Mouse (Mus musculus) G1E (cell line): Measurements from ENCODE around the gene Kctd3. TPM values are rescaled to one million over a fixed set of nuclear protein-coding genes. Genes with fewer than 3 reads are reported as not detected.

Source experiments
- ATAC-seq: 2 replicates; pipeline ENCODE4 v1.8.0; 2016; ENCODE audit warnings: mild to moderate bottlenecking; ENCODE audit not compliant: insufficient number of reproducible peaks, poor library complexity, low FRiP score, severe bottlenecking; ENCODE audit errors: extremely low read depth
- DNase-seq: peaks from one replicate; pipeline ENCODE4 v3.0.0; 2012; ENCODE audit warnings: low spot score
- H3K27me3 ChIP-seq: 2 replicates; pipeline ENCODE4 v1.6.1; 2012; ENCODE audit warnings: mild to moderate bottlenecking, low read length, inconsistent platforms; ENCODE audit not compliant: insufficient read depth
- H3K36me3 ChIP-seq: replicated peaks from 2 replicates; pipeline ENCODE3; 2012; ENCODE audit warnings: mild to moderate bottlenecking, inconsistent platforms
- H3K4me1 ChIP-seq: 2 replicates; pipeline ENCODE4 v1.6.1; 2012; ENCODE audit warnings: low read depth, low read length, inconsistent platforms, mixed read lengths; ENCODE audit not compliant: insufficient read depth
- H3K4me3 ChIP-seq: 2 replicates; pipeline ENCODE4 v1.5.1; 2012; ENCODE audit warnings: low read depth, mild to moderate bottlenecking, inconsistent platforms, low read length, moderate library complexity, mixed read lengths
- H3K9me3 ChIP-seq: replicated peaks from 2 replicates; pipeline ENCODE4 v1.6.1; 2012; ENCODE audit warnings: inconsistent platforms
- CTCF ChIP-seq: IDR thresholded peaks from 2 replicates; pipeline ENCODE4 v1.5.1; 2012; ENCODE audit warnings: low read depth, low read length, inconsistent platforms, mixed read lengths
- GATA1 ChIP-seq: IDR thresholded peaks from 2 replicates; pipeline ENCODE4 v1.6.1; 2012; ENCODE audit warnings: borderline replicate concordance, low read length, inconsistent platforms, mixed read lengths
- GATA2 ChIP-seq: IDR thresholded peaks from 2 replicates; pipeline ENCODE4 v1.6.1; 2012; ENCODE audit warnings: low read depth, low read length, inconsistent platforms, borderline replicate concordance
- POLR2AphosphoS5 ChIP-seq: IDR thresholded peaks from 2 replicates; pipeline ENCODE4 v1.6.1; 2012; ENCODE audit warnings: low read depth, low read length, inconsistent platforms; ENCODE audit not compliant: insufficient replicate concordance
- TAL1 ChIP-seq: conservative IDR thresholded peaks from 2 replicates; pipeline ENCODE4 v1.6.1; 2012; ENCODE audit warnings: low read depth, low read length, inconsistent platforms, mixed read lengths
- polyA plus RNA-seq: library from polyadenylated mRNA; stranded (reverse); fragments of >175 nt; gene quantifications from 2 replicates; pipeline ENCODE4 v1.2.3, GENCODE M21; 2012
- total RNA-seq, 2 experiments: library from RNA; stranded (forward) in 1 of 2; stranded (reverse) in 1 of 2; fragments of 200-1000 nt in 1 of 2; fragments of >200 nt in 1 of 2; fragmentation: Nextera tagmentation in 1 of 2; gene quantifications; 2 replicates each; pipeline ENCODE4 v1.2.3; 2014 to 2017

Gene Kctd3
- total and polyA plus RNA-seq, 3 experiments = 16.3 to 42.9 (median 25.4) TPM

DNA sequence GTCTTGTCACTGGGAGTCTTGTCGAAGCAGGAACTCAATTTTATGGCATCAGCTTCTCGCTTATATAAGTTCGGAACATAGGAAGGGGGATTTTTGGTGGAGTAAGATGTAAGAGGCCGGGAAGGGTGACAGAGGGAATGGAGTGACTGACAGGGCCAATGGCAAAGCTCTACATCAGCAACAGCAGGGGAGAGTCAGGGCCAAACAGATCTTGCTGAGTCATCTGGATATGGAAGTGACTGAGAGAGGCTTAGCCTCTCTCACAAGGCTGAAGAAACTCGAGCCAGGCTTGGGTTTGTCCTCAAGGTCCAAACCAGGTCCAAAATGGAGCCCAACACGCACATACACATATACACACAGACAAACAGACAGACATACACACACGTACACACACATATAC lies 23.3 kb upstream of the Kctd3 start:
- Histone ChIP-seq H3K9me3 (no peaks in the 10 kb centered on the region), H3K4me3 (no peak overlapping the region), H3K4me1 (no peaks in the 10 kb centered on the region), H3K27me3 (no peaks in the 10 kb centered on the region), H3K36me3 (no peaks in the 10 kb centered on the region)
- ATAC-seq (no peak), DNase-seq (no peak)
- TF ChIP-seq CTCF (no peak), GATA2 (no peak), GATA1 (no peak), TAL1 (no peak), POLR2AphosphoS5 (no peak)

DNA sequence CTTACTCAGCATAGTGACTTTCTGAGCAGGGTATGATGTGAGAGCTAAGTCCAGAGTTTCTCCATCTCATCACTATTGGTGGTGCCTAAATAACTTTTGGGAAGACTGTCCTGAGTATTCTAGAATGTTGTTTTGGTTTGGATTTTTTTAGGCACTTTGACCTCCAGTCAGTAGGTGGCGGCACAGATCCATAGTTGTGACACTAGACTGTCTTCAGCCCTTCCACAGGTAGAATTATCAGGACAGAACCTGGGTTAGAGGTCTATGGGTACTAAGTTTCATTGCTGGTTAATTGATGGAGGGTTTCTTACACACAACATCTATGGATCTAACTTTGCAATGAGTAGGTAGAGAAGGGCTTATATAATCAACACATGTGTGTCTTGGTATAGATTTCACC lies 20.6 kb upstream of the Kctd3 start:
- H3K4me3 ChIP-seq = no peak overlapping the region
- no peak for DNase-seq
- no peaks in the 10 kb centered on the region for H3K9me3 ChIP-seq
- H3K27me3 ChIP-seq = no peaks in the 10 kb centered on the region
- TF ChIP-seq TAL1 (no peak), POLR2AphosphoS5 (no peak), CTCF (no peak), GATA2 (no peak), GATA1 (no peak)
- no peaks in the 10 kb centered on the region for H3K4me1 ChIP-seq
- H3K36me3 ChIP-seq = no peaks in the 10 kb centered on the region
- no peak for ATAC-seq

DNA sequence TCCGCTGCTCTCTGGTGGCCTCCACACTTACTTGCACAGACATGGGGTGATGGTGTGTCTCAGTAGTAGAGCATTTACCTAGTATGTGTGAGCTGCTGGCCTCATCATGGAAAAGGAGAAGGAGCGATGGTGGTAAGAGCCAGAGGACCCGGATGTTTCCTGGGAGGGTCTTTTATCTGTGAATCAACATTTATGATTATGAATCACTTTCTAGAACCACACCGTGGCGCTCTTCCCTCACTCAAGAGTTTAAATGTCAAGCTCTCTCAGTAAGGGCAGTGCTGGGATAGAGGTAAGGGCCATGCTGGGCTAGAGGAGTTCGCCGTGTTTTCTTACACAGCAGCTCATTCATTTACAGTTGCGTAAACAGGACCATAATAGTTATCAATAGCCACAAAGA lies 19.2 kb upstream of the Kctd3 start:
- Histone ChIP-seq H3K4me1 (no peaks in the 10 kb centered on the region), H3K4me3 (no peak overlapping the region), H3K9me3 (no peaks in the 10 kb centered on the region), H3K27me3 (no peaks in the 10 kb centered on the region), H3K36me3 (no peaks in the 10 kb centered on the region)
- no peak for TF ChIP-seq GATA1
- TF ChIP-seq CTCF = no peak
- no peak for TF ChIP-seq TAL1
- TF ChIP-seq POLR2AphosphoS5 = no peak
- TF ChIP-seq GATA2 = no peak
- DNase-seq = no peak
- no peak for ATAC-seq

DNA sequence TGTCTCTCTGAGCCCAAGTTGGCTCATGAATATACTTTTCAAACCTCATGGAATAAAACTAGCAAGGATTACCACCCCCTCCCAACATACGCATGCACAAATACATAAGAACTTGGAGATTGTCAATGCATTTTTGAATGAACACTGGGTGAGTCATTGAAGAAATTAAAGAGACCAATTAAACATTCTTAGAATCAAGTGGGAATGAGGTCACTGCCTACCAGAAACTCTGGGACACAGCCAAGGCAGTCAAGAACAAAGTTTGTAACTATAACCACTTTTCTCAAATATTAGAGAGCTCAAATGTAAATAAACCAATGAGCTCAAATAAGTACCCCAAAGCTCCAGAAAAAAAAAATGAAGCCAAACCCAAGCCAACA lies 16.1 kb upstream of the Kctd3 start:
- no peak for TF ChIP-seq TAL1
- TF ChIP-seq GATA1 = no peak
- TF ChIP-seq GATA2 = no peak
- DNase-seq (no peak), ATAC-seq (no peak)
- no peak overlapping the region for H3K4me3 ChIP-seq
- H3K27me3 ChIP-seq = no peaks in the 10 kb centered on the region
- no peaks in the 10 kb centered on the region for H3K9me3 ChIP-seq
- no peaks in the 10 kb centered on the region for H3K4me1 ChIP-seq
- H3K36me3 ChIP-seq = no peaks in the 10 kb centered on the region

DNA sequence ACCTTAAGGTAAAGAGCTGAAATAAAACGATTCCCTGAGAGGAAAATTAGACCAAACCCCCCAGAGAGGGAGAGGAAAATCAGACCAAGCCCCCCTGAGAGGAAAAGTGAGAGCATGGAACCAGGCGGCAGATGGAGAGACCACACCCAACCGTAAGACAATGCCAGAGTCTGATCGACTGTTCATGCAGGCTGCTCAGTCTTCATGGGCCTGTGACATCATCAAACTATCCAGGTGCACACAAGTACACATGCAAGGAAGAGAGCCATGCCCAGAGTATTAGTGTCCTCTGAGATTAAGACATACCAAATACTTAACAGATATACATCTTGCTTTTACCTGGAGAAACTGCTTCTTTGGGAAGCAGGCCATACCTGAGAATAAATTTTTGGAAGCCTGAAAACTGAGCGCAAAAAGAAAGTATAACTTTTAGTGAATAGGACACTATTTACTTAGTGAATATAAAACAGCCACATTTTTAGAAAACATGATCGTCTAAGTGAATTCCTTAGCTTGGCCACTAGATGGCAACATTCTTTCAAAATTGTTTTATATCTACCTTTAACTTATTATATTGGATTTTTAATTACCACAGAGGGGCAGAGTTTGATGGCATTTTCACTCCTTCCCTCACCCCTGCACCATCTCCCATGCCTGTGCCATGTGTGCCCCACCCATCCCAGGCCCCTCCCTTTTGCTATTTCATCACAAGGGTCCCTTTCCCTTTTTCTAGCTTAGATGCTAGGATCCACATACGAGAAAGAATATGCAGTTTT lies 15.5 kb upstream of the Kctd3 start:
- DNase-seq = no peak
- H3K36me3 ChIP-seq = no peaks in the 10 kb centered on the region
- TF ChIP-seq GATA1 (no peak), GATA2 (no peak), CTCF (no peak)
- H3K27me3 ChIP-seq = no peaks in the 10 kb centered on the region
- no peaks in the 10 kb centered on the region for H3K9me3 ChIP-seq
- 0 out of 2 replicates have a peak, but pooled peaks have one; percentile 34 for ATAC-seq
- no peak overlapping the region for H3K4me3 ChIP-seq
- H3K4me1 ChIP-seq = no peaks in the 10 kb centered on the region

DNA sequence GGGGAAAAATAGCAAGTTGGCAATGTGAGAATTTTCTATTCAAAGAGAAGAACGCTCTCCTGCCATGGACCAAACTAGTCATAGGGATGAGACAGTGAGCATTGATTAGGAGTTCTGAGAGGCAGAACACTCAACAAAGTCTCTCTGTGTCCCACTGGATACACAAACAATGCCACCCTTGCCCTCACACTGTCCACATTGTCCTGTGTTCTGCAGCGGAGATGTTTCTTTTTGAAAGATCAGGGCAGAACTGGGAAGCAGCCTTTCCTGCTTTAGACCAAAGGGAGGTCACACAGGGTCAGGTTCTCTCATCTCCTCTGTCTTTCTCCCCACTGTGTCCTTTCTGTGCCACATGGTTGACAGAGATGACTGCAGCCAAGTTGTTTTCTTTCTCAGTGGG lies 7.7 kb upstream of the Kctd3 start:
- DNase-seq (no peak), ATAC-seq (no peak)
- Histone ChIP-seq H3K9me3 (no peaks in the 10 kb centered on the region), H3K27me3 (no peaks in the 10 kb centered on the region), H3K36me3 (no peaks in the 10 kb centered on the region), H3K4me1 (no peaks in the 10 kb centered on the region), H3K4me3 (no peak overlapping the region)
- TF ChIP-seq GATA1 (no peak), TAL1 (no peak), GATA2 (no peak), POLR2AphosphoS5 (no peak), CTCF (no peak)

DNA sequence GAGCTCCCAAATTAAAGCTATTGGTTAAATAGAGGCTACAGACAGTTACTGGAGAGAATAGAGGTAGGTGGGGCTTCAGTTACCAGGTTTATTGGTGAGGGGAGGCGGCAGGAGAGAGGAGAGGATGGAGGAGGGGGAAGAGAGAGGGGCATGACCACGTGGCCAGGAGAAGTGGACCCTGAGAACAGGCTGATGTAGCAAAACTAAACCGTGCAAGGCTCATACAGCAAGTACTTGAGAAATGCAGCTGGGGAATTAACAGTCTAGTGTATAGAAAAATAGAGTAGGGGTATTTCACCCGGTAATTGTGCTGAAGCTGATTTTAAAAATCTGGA lies 5.9 kb upstream of the Kctd3 start:
- Histone ChIP-seq H3K9me3 (no peaks in the 10 kb centered on the region), H3K4me3 (no peak overlapping the region), H3K36me3 (no peaks in the 10 kb centered on the region), H3K4me1 (no peaks in the 10 kb centered on the region), H3K27me3 (no peaks in the 10 kb centered on the region)
- no peak for TF ChIP-seq TAL1
- DNase-seq = no peak
- ATAC-seq = no peak
